Mouse (Mus musculus) frontal cortex, postnatal 36 days (tissue): ENCODE measurements around the gene A030005K14Rik.

Source experiments
- DNase-seq, 2 experiments: peaks; one replicate each; pipeline ENCODE4 v3.0.0; 2022; ENCODE audit warnings: low spot score in 2 of 2

A030005K14Rik gene

GRCm38 (mm10) chr1:83036892-83037667 is 22.1 kb downstream of the A030005K14Rik start:
- no peak for DNase-seq

GRCm38 (mm10) chr1:83034509-83034908 is 24.7 kb downstream of the A030005K14Rik start:
- no peak for DNase-seq

GRCm38 (mm10) chr1:83032508-83032907 is 26.7 kb downstream of the A030005K14Rik start:
- DNase-seq: no peak

- DNase-seq: no peak
Observed at GRCm38 (mm10) chr1:83031950-83032349, 27.2 kb downstream of the A030005K14Rik start.

- DNase-seq: no peak
Observed at GRCm38 (mm10) chr1:83016556-83016955, 42.6 kb downstream of the A030005K14Rik start.

- no peak for DNase-seq
Observed at GRCm38 (mm10) chr1:83015329-83015879, 43.8 kb downstream of the A030005K14Rik start.

GRCm38 (mm10) chr1:83014477-83014876 is 44.7 kb downstream of the A030005K14Rik start:
- DNase-seq: no peak
